Mouse (Mus musculus): ENCODE data around the gene Stk16. TPM values are rescaled to one million over a fixed set of nuclear protein-coding genes. Genes with fewer than 3 reads are reported as not detected.
A peak's percentile ranks its signal among the peaks of the same experiment; 100 is the strongest.

Gene Stk16
- total and polyA plus RNA-seq, 3 experiments: 48.6 to 67.3 (median 60.6) TPM

- no peak overlapping the region for H3K4me2 ChIP-seq (ENCODE audit: insufficient read depth, low read depth, poor library complexity, severe bottlenecking)
- DNase-seq (ENCODE audit: extremely low read depth): peak; percentile 42
- H3K27me3 ChIP-seq (replicated peaks): no peaks in the 10 kb centered on the region
- no peaks in the 10 kb centered on the region for H3K79me2 ChIP-seq (replicated peaks; ENCODE audit: control insufficient read depth, extremely low read depth, insufficient read depth, poor library complexity, severe bottlenecking)
- TF ChIP-seq MAZ (IDR thresholded peaks at IDR 0.05; ENCODE audit: low read depth, low read length) (no peak), JUND (conservative IDR thresholded peaks at IDR 0.05; ENCODE audit: low read depth, low read length) (no peak), MYC (IDR thresholded peaks at IDR 0.05; ENCODE audit: low read depth, low read length) (no peak), EP300 (IDR thresholded peaks at IDR 0.05; ENCODE audit: low read length) (no peak)
- H3K4me3 ChIP-seq (replicated peaks in 1 of 3; ENCODE audit: low read depth in 2 of 3, low read length in 2 of 3, poor library complexity in 1 of 3): no peak overlapping the region
- dilution Hi-C loops (cut with MboI; ENCODE audit: extremely low pct_ligation_motif_present, extremely low pct_unique_long_range_greater_than_20kb, low sequenced_read_pairs) (no loop called here), in situ Hi-C loops (cut with MboI; ENCODE audit: low pct_ligation_motif_present, low pct_unique_long_range_greater_than_20kb, low sequenced_read_pairs) (no loop called here)
- peaks cover 38 to 65% of the 10 kb centered on the region in 2 experiments for H3K36me3 ChIP-seq (replicated peaks in 1 of 2; ENCODE audit: control insufficient read depth in 1 of 2, insufficient read depth in 1 of 2, low read length in 1 of 2)
- no peaks in the 10 kb centered on the region for H3K9me3 ChIP-seq (replicated peaks; ENCODE audit: low read length)
- H3K27ac ChIP-seq (ENCODE audit: insufficient read depth, low read depth): no peak overlapping the region
- no peak overlapping the region for H3K9ac ChIP-seq (ENCODE audit: insufficient read depth, low read depth)
- peaks cover 5 to 29% of the 10 kb centered on the region in 2 experiments; a peak in 3 of 4 replicates for H3K4me1 ChIP-seq (ENCODE audit: control insufficient read depth in 1 of 2, insufficient read depth in 2 of 2)
Measured at GRCm38 (mm10) chr1:75187914-75188483, 22.6 kb upstream of the Stk16 start.

DNA sequence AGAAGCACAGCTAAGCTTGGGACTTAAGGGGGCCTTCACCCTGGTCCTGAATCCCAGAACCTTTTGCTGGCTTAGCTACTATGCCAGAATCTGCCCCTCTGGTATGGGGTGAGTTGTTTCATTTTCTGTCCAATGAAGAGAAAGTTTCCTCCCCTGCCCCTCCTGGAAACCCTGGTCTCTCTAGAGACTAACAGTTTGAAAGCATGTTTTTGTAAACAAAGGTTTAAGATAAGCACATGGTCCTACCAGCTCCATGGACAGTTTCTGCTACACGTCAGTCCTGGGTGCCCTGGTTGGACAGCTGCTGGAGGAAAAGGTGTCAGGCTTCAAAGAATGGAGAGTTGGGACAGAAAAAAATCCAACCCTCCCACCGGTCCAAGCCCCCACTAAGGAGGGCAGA lies 20.1 kb upstream of the Stk16 start:
- no peak for TF ChIP-seq MYC (IDR thresholded peaks at IDR 0.05; ENCODE audit: low read depth, low read length)
- no peak for TF ChIP-seq UBTF (IDR thresholded peaks at IDR 0.05; ENCODE audit: low read depth, low read length)
- no peak for TF ChIP-seq RCOR1 (conservative IDR thresholded peaks at IDR 0.05; ENCODE audit: low read depth, low read length)
- TF ChIP-seq PAX5 (IDR thresholded peaks at IDR 0.05; ENCODE audit: low read length): no peak
- TF ChIP-seq ZMIZ1 (IDR thresholded peaks at IDR 0.05; ENCODE audit: low read depth, low read length): no peak
- no peak for TF ChIP-seq GABPA (IDR thresholded peaks at IDR 0.05; ENCODE audit: insufficient replicate concordance, low read depth, low read length)
- no peak for TF ChIP-seq ZC3H11A (IDR thresholded peaks at IDR 0.05; ENCODE audit: low read depth, low read length)
- no peak for TF ChIP-seq CTCF (conservative IDR thresholded peaks at IDR 0.05 in 1 of 2, IDR thresholded peaks at IDR 0.05 in 1 of 2; ENCODE audit: low read depth in 2 of 2, low read length in 2 of 2)
- TF ChIP-seq IRF4 (IDR thresholded peaks at IDR 0.05; ENCODE audit: low read depth, low read length): no peak
- TF ChIP-seq JUND (conservative IDR thresholded peaks at IDR 0.05; ENCODE audit: low read depth, low read length): no peak
- no peak for TF ChIP-seq NELFE (IDR thresholded peaks at IDR 0.05; ENCODE audit: low read depth, low read length)
- TF ChIP-seq MAZ (IDR thresholded peaks at IDR 0.05; ENCODE audit: low read depth, low read length): no peak
- TF ChIP-seq USF1 (IDR thresholded peaks at IDR 0.05; ENCODE audit: low read depth, low read length): no peak
- peak overlapping the region in 1 of 3 experiments; percentile 87 for H3K4me3 ChIP-seq (replicated peaks in 1 of 3; ENCODE audit: low read depth in 2 of 3, low read length in 2 of 3, poor library complexity in 1 of 3)
- H3K9me3 ChIP-seq (replicated peaks; ENCODE audit: low read length): no peaks in the 10 kb centered on the region
- H3K27me3 ChIP-seq (replicated peaks): no peaks in the 10 kb centered on the region
- no peak overlapping the region for H3K27ac ChIP-seq (ENCODE audit: insufficient read depth, low read depth)
- H3K4me2 ChIP-seq (ENCODE audit: insufficient read depth, low read depth, poor library complexity, severe bottlenecking): peak overlapping the region; percentile 65; the same call in 1 of the 2 replicates
- peak overlapping the region; percentile 81; the same call in 1 of the 2 replicates for H3K9ac ChIP-seq (ENCODE audit: insufficient read depth, low read depth)
- no peak for DNase-seq (ENCODE audit: extremely low read depth)
- dilution Hi-C loops (cut with MboI; ENCODE audit: extremely low pct_ligation_motif_present, extremely low pct_unique_long_range_greater_than_20kb, low sequenced_read_pairs): no loop called here
- no peaks in the 10 kb centered on the region for H3K79me2 ChIP-seq (replicated peaks; ENCODE audit: control insufficient read depth, extremely low read depth, insufficient read depth, poor library complexity, severe bottlenecking)
- peaks cover 20 to 54% of the 10 kb centered on the region in 2 experiments for H3K36me3 ChIP-seq (replicated peaks in 1 of 2; ENCODE audit: control insufficient read depth in 1 of 2, insufficient read depth in 1 of 2, low read length in 1 of 2)
- in situ Hi-C loops (cut with MboI; ENCODE audit: low pct_ligation_motif_present, low pct_unique_long_range_greater_than_20kb, low sequenced_read_pairs): no loop called here
- H3K4me1 ChIP-seq (ENCODE audit: control insufficient read depth in 1 of 2, insufficient read depth in 2 of 2): peaks cover 10 to 38% of the 10 kb centered on the region in 2 experiments
